Mouse (Mus musculus): Measurements from ENCODE around the gene Pik3r3. TPM values are rescaled to one million over a fixed set of nuclear protein-coding genes. Genes with fewer than 3 reads are reported as not detected.
"Not testable (repeated sequence)": the region's sequence is repeated elsewhere in the genome, so short reads cannot be mapped to it uniquely, and the experiment has no call there.

Gene Pik3r3
- polyA plus RNA-seq, 1 experiment from 2014 or later = 12.6 TPM

DNA sequence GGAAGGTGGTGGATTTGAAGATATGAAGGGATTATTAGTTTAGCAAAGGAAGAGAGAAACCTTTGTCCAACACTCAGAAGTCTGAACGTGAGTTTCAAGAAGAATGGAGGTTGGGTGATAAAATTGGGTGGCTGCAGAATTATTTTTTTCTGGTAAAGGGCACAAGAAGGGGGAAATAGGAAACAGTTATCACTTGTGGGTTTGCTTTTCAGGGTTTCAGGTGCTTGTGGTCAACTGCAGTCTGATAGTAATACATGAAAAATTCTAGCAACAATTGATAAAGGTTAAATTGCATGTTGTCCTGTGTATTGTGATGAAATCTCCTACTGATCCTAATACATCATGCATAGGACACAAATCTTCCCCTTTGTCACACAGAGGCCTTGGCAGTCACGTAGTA is 22.8 kb downstream of the Pik3r3 start:
- Histone ChIP-seq H3K36me3 (ENCODE audit: control insufficient read depth, insufficient read depth, low read length) (no peaks in the 10 kb centered on the region), H3K27ac (ENCODE audit: low read length) (no peak overlapping the region), H3K4me1 (ENCODE audit: control insufficient read depth, insufficient read depth, low read length) (no peaks in the 10 kb centered on the region), H3K4me2 (ENCODE audit: low read depth, low read length) (no peak overlapping the region), H3K4me3 (replicated peaks; ENCODE audit: low read length) (no peak overlapping the region), H3K27me3 (ENCODE audit: control insufficient read depth, insufficient read depth, low read length) (no peaks in the 10 kb centered on the region), H3K9ac (ENCODE audit: low read length) (no peak overlapping the region), H3K9me3 (replicated peaks; ENCODE audit: control insufficient read depth, low read length) (no peaks in the 10 kb centered on the region)
- 61% methylated on average over 2 of the region's 2 CpGs for WGBS
- ATAC-seq (ENCODE audit: insufficient read depth, low FRiP score) = no peak

DNA sequence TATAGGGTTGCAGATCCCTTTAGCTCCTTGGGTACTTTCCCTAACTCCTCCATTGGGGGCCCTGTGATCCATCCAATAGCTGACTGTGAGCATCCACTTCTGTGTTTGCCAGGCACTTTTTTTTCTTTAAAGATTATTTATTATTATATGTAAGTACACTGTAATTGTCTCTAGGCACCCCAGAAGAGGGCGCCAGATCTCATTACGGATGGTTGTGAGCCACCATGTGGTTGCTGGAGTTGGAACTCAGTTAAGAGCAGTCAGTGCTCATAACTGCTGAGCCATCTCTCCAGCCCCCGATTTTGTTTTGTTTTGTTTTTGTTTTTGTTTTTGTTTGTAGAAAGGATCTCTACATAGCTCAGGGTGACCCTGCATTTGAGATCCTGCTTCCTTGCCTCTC is 24.5 kb downstream of the Pik3r3 start:
- not testable (repeated sequence) for H3K4me2 ChIP-seq (ENCODE audit: low read depth, low read length); H3K9me3 ChIP-seq (replicated peaks; ENCODE audit: control insufficient read depth, low read length); H3K27ac ChIP-seq (ENCODE audit: low read length); ATAC-seq (ENCODE audit: insufficient read depth, low FRiP score); H3K36me3 ChIP-seq (ENCODE audit: control insufficient read depth, insufficient read depth, low read length); H3K27me3 ChIP-seq (ENCODE audit: control insufficient read depth, insufficient read depth, low read length); H3K4me3 ChIP-seq (replicated peaks; ENCODE audit: low read length); H3K9ac ChIP-seq (ENCODE audit: low read length); H3K4me1 ChIP-seq (ENCODE audit: control insufficient read depth, insufficient read depth, low read length)
- WGBS = 39% methylated on average over 3 of the region's 3 CpGs

DNA sequence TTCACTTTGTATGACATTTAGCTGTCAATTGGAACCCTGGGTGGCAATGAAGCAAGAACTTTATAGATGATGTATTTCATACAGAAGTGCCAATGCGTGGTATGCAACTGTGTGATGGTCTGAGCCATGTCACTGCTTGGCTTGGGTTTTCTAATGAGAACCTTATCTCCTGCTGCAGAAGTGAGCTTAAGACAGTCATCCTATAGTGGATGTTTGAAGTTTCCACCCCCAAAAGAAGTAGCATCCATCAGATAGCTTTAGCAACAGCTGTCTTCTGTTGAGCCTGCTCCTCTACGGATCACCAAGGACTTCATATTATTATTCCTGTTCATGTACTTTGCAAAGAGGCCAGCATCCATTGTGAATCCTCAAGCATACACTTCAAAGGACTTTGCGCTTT is 28.6 kb downstream of the Pik3r3 start:
- no peaks in the 10 kb centered on the region for H3K36me3 ChIP-seq (ENCODE audit: control insufficient read depth, insufficient read depth, low read length)

DNA sequence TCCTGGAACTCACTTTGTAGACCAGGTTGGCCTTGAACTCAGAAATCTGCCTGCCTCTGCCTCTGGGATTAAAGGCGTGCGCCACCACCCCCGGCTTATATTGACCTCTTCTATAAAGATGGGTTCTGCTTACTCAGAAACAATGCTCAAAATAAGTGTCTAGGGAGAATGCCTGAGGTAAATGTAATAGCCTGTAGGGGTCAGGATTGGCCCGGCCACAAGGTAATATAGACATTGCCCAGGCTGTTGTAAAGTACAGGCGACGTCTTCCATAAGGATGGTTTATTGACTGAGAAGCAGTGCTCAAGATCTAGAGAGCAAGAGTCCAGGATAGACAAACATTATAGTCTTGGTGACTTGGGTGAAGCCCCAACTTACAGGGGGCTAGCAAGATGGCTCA is 46.8 kb downstream of the Pik3r3 start:
- Histone ChIP-seq H3K4me1 (ENCODE audit: control insufficient read depth, insufficient read depth, low read length) (no peaks in the 10 kb centered on the region), H3K4me3 (replicated peaks; ENCODE audit: low read length) (no peak overlapping the region), H3K27ac (ENCODE audit: low read length) (no peak overlapping the region), H3K36me3 (ENCODE audit: control insufficient read depth, insufficient read depth, low read length) (no peaks in the 10 kb centered on the region; the same call in 1 of the 2 replicates), H3K9me3 (replicated peaks; ENCODE audit: control insufficient read depth, low read length) (no peaks in the 10 kb centered on the region), H3K4me2 (ENCODE audit: low read depth, low read length) (no peak overlapping the region), H3K27me3 (ENCODE audit: control insufficient read depth, insufficient read depth, low read length) (no peaks in the 10 kb centered on the region), H3K9ac (ENCODE audit: low read length) (no peak overlapping the region)
- WGBS = 89% methylated on average over 6 of the region's 6 CpGs
- ATAC-seq (ENCODE audit: insufficient read depth, low FRiP score) = no peak

More for the DNA sequence above, 28.6 kb downstream of the Pik3r3 start:
- no peak for ATAC-seq (ENCODE audit: insufficient read depth, low FRiP score)
- 88% methylated on average over 3 of the region's 3 CpGs for whole genome bisulfite sequencing
- no peak overlapping the region for H3K4me2 ChIP-seq (ENCODE audit: low read depth, low read length)
- H3K27me3 ChIP-seq (ENCODE audit: control insufficient read depth, insufficient read depth, low read length) = no peaks in the 10 kb centered on the region
- no peak overlapping the region for H3K4me3 ChIP-seq (replicated peaks; ENCODE audit: low read length)
- no peak overlapping the region for H3K27ac ChIP-seq (ENCODE audit: low read length)
- no peak overlapping the region for H3K9ac ChIP-seq (ENCODE audit: low read length)
- H3K9me3 ChIP-seq (replicated peaks; ENCODE audit: control insufficient read depth, low read length) = no peaks in the 10 kb centered on the region
- no peaks in the 10 kb centered on the region for H3K4me1 ChIP-seq (ENCODE audit: control insufficient read depth, insufficient read depth, low read length)

DNA sequence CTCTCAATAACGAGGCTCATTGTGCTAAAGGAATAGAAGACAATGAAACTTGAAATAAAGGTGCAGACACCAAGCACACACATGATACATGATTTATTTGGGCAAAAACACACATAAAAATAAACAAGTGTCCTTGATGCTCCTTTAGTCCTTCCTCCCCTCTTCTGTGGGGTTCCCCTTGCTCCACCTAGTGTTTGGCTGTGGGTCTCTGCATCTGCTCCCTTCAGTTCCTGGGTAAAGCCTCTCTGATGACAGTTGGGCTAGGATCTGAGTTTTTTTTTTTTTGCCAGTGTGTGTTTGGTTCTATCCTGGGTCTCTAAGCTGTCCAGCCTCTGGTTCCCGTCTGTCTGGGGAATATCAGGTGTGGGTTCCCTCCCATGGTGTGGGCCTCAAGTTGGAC is 60.8 kb downstream of the Pik3r3 start:
- no peak overlapping the region for H3K4me2 ChIP-seq (ENCODE audit: low read depth, low read length)
- H3K4me1 ChIP-seq (ENCODE audit: control insufficient read depth, insufficient read depth, low read length) = no peaks in the 10 kb centered on the region
- H3K27ac ChIP-seq (ENCODE audit: low read length) = no peak overlapping the region
- ATAC-seq (ENCODE audit: insufficient read depth, low FRiP score) = no peak
- no peak overlapping the region for H3K9ac ChIP-seq (ENCODE audit: low read length)
- no peaks in the 10 kb centered on the region for H3K9me3 ChIP-seq (replicated peaks; ENCODE audit: control insufficient read depth, low read length)
- 73% methylated on average over 2 of the region's 2 CpGs for WGBS
- H3K36me3 ChIP-seq (ENCODE audit: control insufficient read depth, insufficient read depth, low read length) = no peaks in the 10 kb centered on the region; the same call in 1 of the 2 replicates
- no peak overlapping the region for H3K4me3 ChIP-seq (replicated peaks; ENCODE audit: low read length)
- no peaks in the 10 kb centered on the region for H3K27me3 ChIP-seq (ENCODE audit: control insufficient read depth, insufficient read depth, low read length)

DNA sequence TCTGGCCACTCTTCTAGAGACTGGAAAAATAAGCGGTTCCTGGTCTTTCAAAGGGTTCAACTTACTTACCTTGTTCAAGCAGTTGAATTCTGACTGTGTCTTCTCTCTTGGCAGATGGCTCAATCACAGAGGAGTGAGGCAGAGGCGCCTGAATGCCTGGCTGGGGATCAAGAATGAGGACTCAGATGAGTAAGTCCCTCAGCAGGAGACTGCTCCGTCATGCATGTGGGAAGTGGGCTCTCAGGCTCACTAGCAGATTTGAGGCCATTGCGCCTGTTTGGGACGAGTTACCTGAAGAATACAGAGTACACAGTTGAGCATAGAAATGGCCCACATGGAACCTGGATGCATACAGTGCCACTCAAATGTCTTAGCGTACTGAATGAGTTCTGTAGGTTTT is 70.1 kb downstream of the Pik3r3 start:
- H3K27me3 ChIP-seq (ENCODE audit: control insufficient read depth, insufficient read depth, low read length) = no peaks in the 10 kb centered on the region
- WGBS = 93% methylated on average over 6 of the region's 6 CpGs

DNA sequence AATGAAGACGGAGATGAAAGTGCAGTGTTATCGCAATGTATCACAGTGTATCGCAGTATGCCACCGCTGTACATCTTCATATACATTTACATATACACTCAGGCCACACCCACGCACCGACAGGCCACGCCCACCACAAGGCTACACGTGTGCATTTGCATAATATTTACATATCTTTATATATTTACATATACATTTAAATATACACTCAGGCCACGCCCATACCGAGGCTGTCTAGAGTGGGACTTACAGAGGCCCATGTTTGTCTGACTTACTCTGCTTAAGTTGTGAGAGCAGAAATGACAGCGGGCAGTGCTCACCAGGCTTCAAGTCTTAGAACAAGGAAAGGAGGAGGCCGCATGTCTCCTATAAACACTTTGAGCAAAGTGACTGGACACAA is 71.9 kb downstream of the Pik3r3 start:
- H3K4me3 ChIP-seq (replicated peaks; ENCODE audit: low read length) = no peak overlapping the region
- 88% methylated on average over 12 of the region's 12 CpGs for WGBS
- H3K4me1 ChIP-seq (ENCODE audit: control insufficient read depth, insufficient read depth, low read length) = no peaks in the 10 kb centered on the region
- ATAC-seq (ENCODE audit: insufficient read depth, low FRiP score) = no peak
- H3K9me3 ChIP-seq (replicated peaks; ENCODE audit: control insufficient read depth, low read length) = 0 out of 2 replicates have a peak, but pooled peaks cover 2% of the 10 kb centered on the region
- H3K9ac ChIP-seq (ENCODE audit: low read length) = no peak overlapping the region
- no peak overlapping the region for H3K27ac ChIP-seq (ENCODE audit: low read length)
- H3K27me3 ChIP-seq (ENCODE audit: control insufficient read depth, insufficient read depth, low read length) = no peaks in the 10 kb centered on the region
- H3K4me2 ChIP-seq (ENCODE audit: low read depth, low read length) = no peak overlapping the region
- H3K36me3 ChIP-seq (ENCODE audit: control insufficient read depth, insufficient read depth, low read length) = peaks cover 3% of the 10 kb centered on the region; the same call in 1 of the 2 replicates

More for the DNA sequence above, 70.1 kb downstream of the Pik3r3 start:
- no peaks in the 10 kb centered on the region for H3K4me1 ChIP-seq (ENCODE audit: control insufficient read depth, insufficient read depth, low read length)
- no peak overlapping the region for H3K27ac ChIP-seq (ENCODE audit: low read length)
- no peak overlapping the region for H3K4me3 ChIP-seq (replicated peaks; ENCODE audit: low read length)
- no peak overlapping the region for H3K9ac ChIP-seq (ENCODE audit: low read length)
- H3K36me3 ChIP-seq (ENCODE audit: control insufficient read depth, insufficient read depth, low read length) = peaks cover 7% of the 10 kb centered on the region; the same call in 1 of the 2 replicates
- no peak overlapping the region for H3K4me2 ChIP-seq (ENCODE audit: low read depth, low read length)
- ATAC-seq (ENCODE audit: insufficient read depth, low FRiP score) = no peak
- 0 out of 2 replicates have a peak, but pooled peaks cover 2% of the 10 kb centered on the region for H3K9me3 ChIP-seq (replicated peaks; ENCODE audit: control insufficient read depth, low read length)

DNA sequence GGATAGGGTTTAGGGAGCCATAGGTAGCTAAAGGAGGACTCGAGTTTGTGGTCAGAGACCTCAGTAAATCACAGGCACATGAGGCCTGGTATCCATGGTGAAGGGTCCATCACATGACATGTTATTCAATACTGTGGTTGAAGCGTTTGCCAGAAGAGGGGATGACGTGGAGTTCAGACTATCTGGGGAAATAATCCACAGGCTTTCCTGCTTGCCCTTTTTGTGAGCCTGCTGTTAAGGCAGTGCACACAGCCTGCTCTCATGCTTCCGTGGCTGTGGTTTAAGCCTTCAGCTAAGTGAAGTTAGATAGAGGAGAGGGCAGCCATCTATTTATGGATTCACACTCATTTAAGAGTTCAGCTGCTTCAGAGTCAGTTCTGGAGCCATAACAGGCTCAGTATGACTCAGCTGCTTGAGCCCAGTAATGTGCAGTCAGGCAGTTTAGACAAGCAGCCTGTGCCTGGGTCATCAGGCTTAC is 79.5 kb downstream of the Pik3r3 start:
- no peaks in the 10 kb centered on the region for H3K4me1 ChIP-seq (ENCODE audit: control insufficient read depth, insufficient read depth, low read length)
- no peak overlapping the region for H3K4me2 ChIP-seq (ENCODE audit: low read depth, low read length)
- ATAC-seq (ENCODE audit: insufficient read depth, low FRiP score) = no peak
- no peaks in the 10 kb centered on the region for H3K9me3 ChIP-seq (replicated peaks; ENCODE audit: control insufficient read depth, low read length)
- no peak overlapping the region for H3K9ac ChIP-seq (ENCODE audit: low read length)
- H3K36me3 ChIP-seq (ENCODE audit: control insufficient read depth, insufficient read depth, low read length) = no peaks in the 10 kb centered on the region
- 48% methylated on average over 4 of the region's 4 CpGs for WGBS
- H3K27ac ChIP-seq (ENCODE audit: low read length) = no peak overlapping the region
- H3K27me3 ChIP-seq (ENCODE audit: control insufficient read depth, insufficient read depth, low read length) = no peaks in the 10 kb centered on the region
- H3K4me3 ChIP-seq (replicated peaks; ENCODE audit: low read length) = no peak overlapping the region

DNA sequence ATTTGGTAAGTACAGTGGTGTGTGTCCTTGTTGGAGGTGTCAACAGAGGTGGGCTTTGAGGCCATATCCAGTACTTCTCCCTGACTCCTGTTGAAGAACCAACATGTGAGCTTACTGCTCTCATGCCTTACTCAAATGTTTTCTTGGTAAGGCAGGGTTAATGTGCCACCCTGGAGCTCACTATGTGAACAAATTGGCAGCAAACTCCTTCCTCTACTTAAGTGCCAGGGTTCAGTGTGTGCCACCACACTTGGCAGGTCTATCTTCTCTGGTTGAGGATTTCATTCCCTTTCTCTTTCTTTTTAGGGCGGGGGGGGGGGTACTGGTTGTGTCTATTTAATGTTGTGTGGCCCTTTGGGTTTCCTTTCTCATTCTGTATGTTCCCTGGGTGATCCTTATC is 83.1 kb downstream of the Pik3r3 start:
- H3K4me1 ChIP-seq (ENCODE audit: control insufficient read depth, insufficient read depth, low read length) = no peaks in the 10 kb centered on the region
- WGBS = 33% methylated on average over 1 of the region's 1 CpGs
- H3K36me3 ChIP-seq (ENCODE audit: control insufficient read depth, insufficient read depth, low read length) = 0 out of 2 replicates have a peak, but pooled peaks cover 10% of the 10 kb centered on the region

More for the DNA sequence above, 83.1 kb downstream of the Pik3r3 start:
- no peaks in the 10 kb centered on the region for H3K27me3 ChIP-seq (ENCODE audit: control insufficient read depth, insufficient read depth, low read length)
- H3K4me2 ChIP-seq (ENCODE audit: low read depth, low read length) = no peak overlapping the region
- H3K27ac ChIP-seq (ENCODE audit: low read length) = no peak overlapping the region
- H3K9ac ChIP-seq (ENCODE audit: low read length) = no peak overlapping the region
- no peaks in the 10 kb centered on the region for H3K9me3 ChIP-seq (replicated peaks; ENCODE audit: control insufficient read depth, low read length)
- no peak overlapping the region for H3K4me3 ChIP-seq (replicated peaks; ENCODE audit: low read length)
- no peak for ATAC-seq (ENCODE audit: insufficient read depth, low FRiP score)
